Mouse (Mus musculus) ES-Bruce4 (cell line): ENCODE results near the gene Crat.

Experiments used
- CTCF ChIP-seq: IDR thresholded peaks from one replicate; pipeline ENCODE4 v1.8.1; 2011; ENCODE audit warnings: low read depth, low read length
- EP300 ChIP-seq: IDR thresholded peaks from 2 replicates; pipeline ENCODE4 v1.6.1; 2011; ENCODE audit warnings: low read depth, low read length; ENCODE audit not compliant: insufficient read depth
- POLR2A ChIP-seq: IDR thresholded peaks from one replicate; pipeline ENCODE4 v1.8.1; 2011; ENCODE audit warnings: low read length; ENCODE audit not compliant: insufficient read depth

GRCm38 (mm10) chr2:30446891-30447826 is 31.5 kb upstream of the Crat start:
- TF ChIP-seq CTCF (no peak), POLR2A (no peak), EP300 (no peak)
